Mouse (Mus musculus) cerebellum, adult 18-20 months (tissue): ENCODE measurements around the gene Vmn2r83.

ENCODE experiments used
- DNase-seq, 2 experiments: peaks; one replicate each; pipeline ENCODE4 v3.0.0; 2021

Gene Vmn2r83

DNA sequence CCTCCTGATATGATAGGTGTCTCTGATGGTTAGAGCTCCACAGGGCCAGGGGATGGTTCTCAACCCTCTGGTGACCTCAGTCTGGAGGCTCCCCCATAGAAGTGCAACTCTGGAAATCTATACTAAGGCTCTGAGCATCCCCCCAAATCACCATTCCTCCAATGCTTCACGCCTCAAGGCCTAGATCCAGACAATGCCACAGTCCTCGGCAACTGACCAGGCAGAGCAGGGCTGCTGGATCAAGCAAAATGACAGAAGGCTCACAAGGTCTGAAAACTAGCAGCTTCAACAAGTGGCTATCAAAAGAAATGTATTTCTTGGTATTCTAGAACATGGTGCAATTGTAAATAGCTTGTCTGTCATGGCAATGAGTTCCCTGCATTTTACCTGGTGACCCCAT lies 69.2 kb downstream of the Vmn2r83 start:
- DNase-seq: no peak

- DNase-seq: no peak
Observed at GRCm38 (mm10) chr10:79538323-79538722, 69.8 kb downstream of the Vmn2r83 start.

- DNase-seq: no peak
Observed at GRCm38 (mm10) chr10:79538873-79539272, 70.3 kb downstream of the Vmn2r83 start.

- DNase-seq: no peak
Observed at GRCm38 (mm10) chr10:79539701-79540495, 71.4 kb downstream of the Vmn2r83 start.

DNA sequence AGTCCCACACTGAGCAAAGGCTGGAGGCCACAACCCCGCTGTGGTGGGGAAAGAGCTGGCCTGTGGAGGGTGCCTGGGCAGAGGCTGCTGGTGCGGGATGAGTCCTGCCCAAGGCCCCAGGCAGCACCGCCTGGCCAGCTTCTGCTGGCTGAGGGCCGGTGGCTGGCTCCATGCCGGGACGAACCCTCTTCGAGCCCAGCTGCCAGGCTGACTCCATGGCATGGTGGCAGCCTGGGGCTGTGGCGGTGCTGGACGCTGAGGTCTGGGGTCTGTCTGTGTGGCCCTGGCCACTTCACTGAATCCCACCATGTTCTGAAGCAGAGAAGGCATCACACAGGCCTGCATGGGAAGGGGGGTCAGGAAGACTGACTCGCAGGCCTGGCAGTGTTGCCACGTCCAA lies 72.2 kb downstream of the Vmn2r83 start:
- DNase-seq: peak; percentile 34 to 47

DNA sequence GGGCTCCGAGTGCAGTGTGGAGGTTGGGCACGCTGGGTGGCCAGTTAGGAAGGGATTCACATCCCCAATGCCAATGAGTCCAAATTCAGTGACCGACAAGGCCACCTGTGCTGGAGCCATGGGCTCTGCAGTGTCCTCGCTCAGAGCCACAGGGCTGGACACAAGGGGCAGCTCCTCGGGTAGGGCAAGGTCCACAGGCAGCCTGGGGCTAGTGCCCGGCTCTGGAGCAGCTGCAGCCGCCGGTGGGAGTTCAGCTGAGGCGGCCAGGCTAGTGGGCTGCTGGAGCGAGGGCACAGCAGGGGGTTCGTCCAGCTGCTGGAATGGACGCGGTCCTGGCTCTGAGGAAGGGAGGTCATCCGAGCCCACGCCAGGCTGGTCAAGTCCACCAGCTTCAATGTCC lies 73.0 kb downstream of the Vmn2r83 start:
- no peak for DNase-seq

DNA sequence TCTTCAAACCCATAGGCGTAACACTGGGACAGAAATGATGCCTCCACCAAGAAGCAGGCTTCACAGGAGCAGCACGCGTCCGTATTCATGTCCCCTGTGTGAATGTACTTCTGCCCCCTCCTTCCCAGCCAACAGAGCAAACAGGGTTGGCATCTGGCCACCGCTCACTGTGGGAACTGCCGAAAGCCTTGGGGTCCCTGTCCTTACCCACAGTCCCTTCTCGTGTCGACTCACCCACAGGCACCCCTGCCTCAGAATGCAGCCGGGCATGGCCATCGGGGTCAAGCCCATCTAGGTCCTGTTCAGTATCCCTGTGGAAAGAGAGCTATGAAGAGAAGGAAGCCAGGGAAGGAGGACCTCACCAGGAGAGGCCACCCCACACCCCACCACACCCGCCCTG lies 73.6 kb downstream of the Vmn2r83 start:
- no peak for DNase-seq
